Mouse (Mus musculus) CH12.LX (cell line): Measurements from ENCODE around the gene Mknk1. TPM values are rescaled to one million over a fixed set of nuclear protein-coding genes. Genes with fewer than 3 reads are reported as not detected.

Experiments used
- DNase-seq: peaks from one replicate; pipeline ENCODE4 v3.0.0-alpha.2; 2013; ENCODE audit errors: extremely low read depth
- H3K27ac ChIP-seq: 2 replicates; pipeline ENCODE4 v1.5.1; 2012; ENCODE audit warnings: low read depth, mild to moderate bottlenecking, control low read depth, moderate library complexity; ENCODE audit not compliant: insufficient read depth
- H3K27me3 ChIP-seq: replicated peaks from 2 replicates; pipeline ENCODE3; 2012; ENCODE audit warnings: inconsistent platforms
- H3K36me3 ChIP-seq, 2 experiments: replicated peaks in 1 of 2; 2 replicates each; pipeline versions ENCODE3 to v1.6.1; 2012; ENCODE audit warnings: inconsistent platforms in 1 of 2, low read length in 1 of 2, mild to moderate bottlenecking in 1 of 2, mixed read lengths in 1 of 2, moderate library complexity in 1 of 2; ENCODE audit not compliant: control insufficient read depth in 1 of 2, insufficient read depth in 1 of 2
- H3K4me1 ChIP-seq, 2 experiments: 2 replicates each; pipeline ENCODE4 v1.6.1; 2012; ENCODE audit warnings: inconsistent platforms in 1 of 2, moderate library complexity in 1 of 2; ENCODE audit not compliant: insufficient read depth in 2 of 2, control insufficient read depth in 1 of 2
- H3K4me2 ChIP-seq: 2 replicates; pipeline ENCODE4 v1.6.1; 2012; ENCODE audit warnings: low read depth, mild to moderate bottlenecking, control low read depth; ENCODE audit not compliant: poor library complexity, insufficient read depth, severe bottlenecking
- H3K4me3 ChIP-seq, 3 experiments: fragments of 150-350 bp in 1 of 3; sonication (generic) in 1 of 3; replicated peaks in 1 of 3; 2 replicates each; pipeline versions ENCODE3 to v1.5.1; 2011 to 2012; ENCODE audit warnings: low read depth in 2 of 3, low read length in 2 of 3, mild to moderate bottlenecking in 2 of 3, moderate library complexity in 2 of 3, control low read depth in 1 of 3, improper control_type of control experiment in 1 of 3, inconsistent platforms in 1 of 3, mixed read lengths in 1 of 3; ENCODE audit not compliant: poor library complexity in 1 of 3
- H3K79me2 ChIP-seq: replicated peaks from 2 replicates; pipeline ENCODE4 v1.6.1; 2012; ENCODE audit warnings: mild to moderate bottlenecking, moderate library complexity; ENCODE audit not compliant: control insufficient read depth, poor library complexity, insufficient read depth, severe bottlenecking; ENCODE audit errors: extremely low read depth
- H3K9ac ChIP-seq: 2 replicates; pipeline ENCODE4 v1.6.1; 2012; ENCODE audit warnings: low read depth, mild to moderate bottlenecking, control low read depth, moderate library complexity; ENCODE audit not compliant: insufficient read depth
- H3K9me3 ChIP-seq: replicated peaks from 2 replicates; pipeline ENCODE3; 2012; ENCODE audit warnings: low read length, inconsistent platforms, mixed read lengths
- BHLHE40 ChIP-seq: IDR thresholded peaks from 2 replicates; pipeline ENCODE4 v1.6.1; 2011; ENCODE audit warnings: mild to moderate bottlenecking, low read depth, low read length, improper control_type of control experiment
- CHD1 ChIP-seq: IDR thresholded peaks from 2 replicates; pipeline ENCODE4 v1.6.1; 2012; ENCODE audit warnings: low read depth, low read length, improper control_type of control experiment, inconsistent platforms
- CTCF ChIP-seq, 2 experiments: IDR thresholded peaks in 1 of 2; conservative IDR thresholded peaks in 1 of 2; 2 replicates each; pipeline ENCODE4 v1.5.1; 2011 to 2012; ENCODE audit warnings: low read depth in 2 of 2, low read length in 2 of 2, improper control_type of control experiment in 1 of 2, inconsistent platforms in 1 of 2, mild to moderate bottlenecking in 1 of 2, moderate library complexity in 1 of 2
- ELF1 ChIP-seq: IDR thresholded peaks from 2 replicates; pipeline ENCODE4 v1.6.1; 2014; ENCODE audit warnings: low read depth, mild to moderate bottlenecking, inconsistent platforms, low read length, improper control_type of control experiment
- EP300 ChIP-seq: IDR thresholded peaks from 2 replicates; pipeline ENCODE4 v1.6.1; 2011; ENCODE audit warnings: low read length, improper control_type of control experiment
- ETS1 ChIP-seq: conservative IDR thresholded peaks from 2 replicates; pipeline ENCODE4 v1.6.1; 2012; ENCODE audit warnings: low read depth, mild to moderate bottlenecking, inconsistent platforms, low read length, improper control_type of control experiment, moderate library complexity
- GABPA ChIP-seq: IDR thresholded peaks from 2 replicates; pipeline ENCODE4 v1.6.1; 2012; ENCODE audit warnings: low read depth, low read length, improper control_type of control experiment, inconsistent platforms; ENCODE audit not compliant: insufficient replicate concordance
- HCFC1 ChIP-seq: IDR thresholded peaks from 2 replicates; pipeline ENCODE4 v1.6.1; 2012; ENCODE audit warnings: low read depth, mild to moderate bottlenecking, inconsistent platforms, low read length, improper control_type of control experiment
- IRF4 ChIP-seq: IDR thresholded peaks from 2 replicates; pipeline ENCODE4 v1.6.1; 2014; ENCODE audit warnings: low read depth, mild to moderate bottlenecking, inconsistent platforms, low read length, improper control_type of control experiment
- JUN ChIP-seq: IDR thresholded peaks from 2 replicates; pipeline ENCODE4 v1.6.1; 2011; ENCODE audit warnings: low read depth, mild to moderate bottlenecking, low read length, improper control_type of control experiment, moderate library complexity; ENCODE audit not compliant: insufficient read depth
- JUND ChIP-seq: conservative IDR thresholded peaks from 2 replicates; pipeline ENCODE4 v1.6.1; 2011; ENCODE audit warnings: low read depth, low read length, improper control_type of control experiment
- KAT2A ChIP-seq: IDR thresholded peaks from 2 replicates; pipeline ENCODE4 v1.6.1; 2012; ENCODE audit warnings: low read length, improper control_type of control experiment, inconsistent platforms; ENCODE audit not compliant: insufficient replicate concordance
- MAX ChIP-seq: IDR thresholded peaks from 2 replicates; pipeline ENCODE4 v1.6.1; 2011; ENCODE audit warnings: low read length, improper control_type of control experiment
- MAZ ChIP-seq: IDR thresholded peaks from 2 replicates; pipeline ENCODE4 v1.6.1; 2012; ENCODE audit warnings: low read depth, mild to moderate bottlenecking, inconsistent platforms, low read length, improper control_type of control experiment, moderate library complexity
- MEF2A ChIP-seq: IDR thresholded peaks from 2 replicates; pipeline ENCODE4 v1.6.1; 2014; ENCODE audit warnings: low read depth, mild to moderate bottlenecking, inconsistent platforms, low read length, improper control_type of control experiment, borderline replicate concordance
- MXI1 ChIP-seq: IDR thresholded peaks from 2 replicates; pipeline ENCODE4 v1.6.1; 2011; ENCODE audit warnings: mild to moderate bottlenecking, low read depth, low read length, improper control_type of control experiment
- NELFE ChIP-seq: IDR thresholded peaks from 2 replicates; pipeline ENCODE4 v1.6.1; 2011; ENCODE audit warnings: low read depth, low read length, improper control_type of control experiment
- PAX5 ChIP-seq: IDR thresholded peaks from 2 replicates; pipeline ENCODE4 v1.6.1; 2012; ENCODE audit warnings: low read length, inconsistent platforms, mixed read lengths
- POLR2A ChIP-seq: IDR thresholded peaks from 2 replicates; pipeline ENCODE4 v1.6.1; 2011; ENCODE audit warnings: low read depth, mild to moderate bottlenecking, improper control_type of control experiment, low read length
- RCOR1 ChIP-seq: conservative IDR thresholded peaks from 2 replicates; pipeline ENCODE4 v1.6.1; 2012; ENCODE audit warnings: low read depth, mild to moderate bottlenecking, inconsistent platforms, low read length, improper control_type of control experiment
- SIN3A ChIP-seq: IDR thresholded peaks from 2 replicates; pipeline ENCODE4 v1.6.1; 2012; ENCODE audit warnings: low read length, improper control_type of control experiment, inconsistent platforms
- UBTF ChIP-seq: IDR thresholded peaks from 2 replicates; pipeline ENCODE4 v1.6.1; 2012; ENCODE audit warnings: low read depth, mild to moderate bottlenecking, inconsistent platforms, low read length, improper control_type of control experiment, moderate library complexity
- USF2 ChIP-seq: conservative IDR thresholded peaks from 2 replicates; pipeline ENCODE4 v1.6.1; 2011; ENCODE audit warnings: low read depth, low read length, improper control_type of control experiment
- ZMIZ1 ChIP-seq: IDR thresholded peaks from 2 replicates; pipeline ENCODE4 v1.6.1; 2012; ENCODE audit warnings: low read depth, mild to moderate bottlenecking, inconsistent platforms, low read length, improper control_type of control experiment
- ZNF384 ChIP-seq: IDR thresholded peaks from 2 replicates; pipeline ENCODE4 v1.6.1; 2012; ENCODE audit warnings: low read depth, low read length, improper control_type of control experiment, inconsistent platforms
- dilution Hi-C: fragments of 300-500 bp; cut with MboI; formaldehyde crosslinking; loops from 2 replicates; pipeline ENCODE4 v1.14.3; 2020; ENCODE audit warnings: low sequenced_read_pairs; ENCODE audit not compliant: extremely low pct_unique_long_range_greater_than_20kb, extremely low pct_ligation_motif_present
- in situ Hi-C: fragments of 300-500 bp; cut with MboI; formaldehyde crosslinking; loops from 3 replicates; pipeline ENCODE4 v1.14.3; 2019; ENCODE audit warnings: low sequenced_read_pairs, low pct_ligation_motif_present, low pct_unique_long_range_greater_than_20kb, mixed read lengths
- polyA plus RNA-seq: library from polyadenylated mRNA; unstranded; fragments of >175 nt; gene quantifications from 2 replicates; pipeline ENCODE4 v1.2.1, GENCODE M21; 2012; ENCODE audit warnings: low read depth; ENCODE audit not compliant: insufficient read length
- total RNA-seq, 2 experiments: library from RNA; depleted of rRNA; stranded (reverse); fragments of 300-350 nt in 1 of 2; fragments of >200 nt in 1 of 2; gene quantifications; 2 replicates each; pipeline ENCODE4 v1.2.3; 2012 to 2014

Mknk1 gene
- total and polyA plus RNA-seq, 3 experiments: 17.8 to 39.0 (median 31.5) TPM

- Histone ChIP-seq H3K4me3 (no peak overlapping the region), H3K4me2 (no peak overlapping the region), H3K79me2 (no peaks in the 10 kb centered on the region), H3K27ac (no peak overlapping the region), H3K9me3 (no peaks in the 10 kb centered on the region), H3K9ac (no peak overlapping the region), H3K4me1 (no peaks in the 10 kb centered on the region), H3K27me3 (peaks cover 25% of the 10 kb centered on the region), H3K36me3 (peaks cover 14 to 31% of the 10 kb centered on the region in 2 experiments)
- dilution Hi-C loops (no loop called here), in situ Hi-C loops (no loop called here)
- TF ChIP-seq JUND: no peak
- no peak for TF ChIP-seq POLR2A
- no peak for TF ChIP-seq ZNF384
- no peak for TF ChIP-seq NELFE
- no peak for TF ChIP-seq CHD1
- no peak for TF ChIP-seq UBTF
- TF ChIP-seq MXI1: no peak
- TF ChIP-seq USF2: no peak
- no peak for TF ChIP-seq GABPA
- no peak for TF ChIP-seq MAX
- DNase-seq: no peak
Observed at GRCm38 (mm10) chr4:115882195-115882594, 43.2 kb downstream of the Mknk1 start.

- H3K4me1 ChIP-seq: no peaks in the 10 kb centered on the region
- H3K36me3 ChIP-seq: peaks cover 0 to 13% of the 10 kb centered on the region in 2 experiments
- H3K27ac ChIP-seq: no peak within 1 kb of the TSS
- no peak within 1 kb of the TSS for H3K9ac ChIP-seq
- H3K4me3 ChIP-seq: no peak within 1 kb of the TSS
- no peak for DNase-seq
- dilution Hi-C loops (no loop called here), in situ Hi-C loops (no loop called here)
- peaks cover 41% of the 10 kb centered on the region for H3K27me3 ChIP-seq
- no peak for TF ChIP-seq USF2
- no peaks in the 10 kb centered on the region for H3K79me2 ChIP-seq
- H3K4me2 ChIP-seq: no peak within 1 kb of the TSS
- H3K9me3 ChIP-seq: no peaks in the 10 kb centered on the region
Observed at GRCm38 (mm10) chr4:115884022-115884421, 45.0 kb downstream of the Mknk1 start, which contains the start of gene Kncn. TSS of gene Kncn (plus strand) at chr4:115884400.

- H3K27me3 ChIP-seq: peaks cover 59% of the 10 kb centered on the region
- H3K27ac ChIP-seq: no peak overlapping the region
- no peaks in the 10 kb centered on the region for H3K36me3 ChIP-seq
- no peak for TF ChIP-seq NELFE
- no peak for TF ChIP-seq MAX
- no peak for TF ChIP-seq EP300
- TF ChIP-seq ZMIZ1: no peak
- no peak for TF ChIP-seq PAX5
- TF ChIP-seq RCOR1: no peak
- no peak for TF ChIP-seq IRF4
- no peak for TF ChIP-seq ETS1
- TF ChIP-seq MAZ: no peak
- no peak for TF ChIP-seq SIN3A
- TF ChIP-seq JUN: no peak
- no peak for TF ChIP-seq JUND
- TF ChIP-seq MEF2A: no peak
- no peak for TF ChIP-seq HCFC1
- no peak for TF ChIP-seq ELF1
- no peak for TF ChIP-seq BHLHE40
- TF ChIP-seq CHD1: no peak
- no peak for TF ChIP-seq KAT2A
- no peak for TF ChIP-seq CTCF (conservative IDR thresholded peaks at IDR 0.05 in 1 of 2, IDR thresholded peaks at IDR 0.05 in 1 of 2; ENCODE audit: low read depth in 2 of 2, low read length in 2 of 2)
- DNase-seq: no peak
- dilution Hi-C loops: no loop called here
- in situ Hi-C loops: no loop called here
- H3K4me3 ChIP-seq: no peak overlapping the region
- H3K9ac ChIP-seq: no peak overlapping the region
- H3K4me2 ChIP-seq: no peak overlapping the region
- no peaks in the 10 kb centered on the region for H3K79me2 ChIP-seq
- no peaks in the 10 kb centered on the region for H3K9me3 ChIP-seq
- no peaks in the 10 kb centered on the region; a peak in 1 of 4 replicates for H3K4me1 ChIP-seq
Observed at GRCm38 (mm10) chr4:115885846-115886245, 46.8 kb downstream of the Mknk1 start.
